8 mouse cellular contexts compared by ENCODE assay signal in the genomic region with DNA sequence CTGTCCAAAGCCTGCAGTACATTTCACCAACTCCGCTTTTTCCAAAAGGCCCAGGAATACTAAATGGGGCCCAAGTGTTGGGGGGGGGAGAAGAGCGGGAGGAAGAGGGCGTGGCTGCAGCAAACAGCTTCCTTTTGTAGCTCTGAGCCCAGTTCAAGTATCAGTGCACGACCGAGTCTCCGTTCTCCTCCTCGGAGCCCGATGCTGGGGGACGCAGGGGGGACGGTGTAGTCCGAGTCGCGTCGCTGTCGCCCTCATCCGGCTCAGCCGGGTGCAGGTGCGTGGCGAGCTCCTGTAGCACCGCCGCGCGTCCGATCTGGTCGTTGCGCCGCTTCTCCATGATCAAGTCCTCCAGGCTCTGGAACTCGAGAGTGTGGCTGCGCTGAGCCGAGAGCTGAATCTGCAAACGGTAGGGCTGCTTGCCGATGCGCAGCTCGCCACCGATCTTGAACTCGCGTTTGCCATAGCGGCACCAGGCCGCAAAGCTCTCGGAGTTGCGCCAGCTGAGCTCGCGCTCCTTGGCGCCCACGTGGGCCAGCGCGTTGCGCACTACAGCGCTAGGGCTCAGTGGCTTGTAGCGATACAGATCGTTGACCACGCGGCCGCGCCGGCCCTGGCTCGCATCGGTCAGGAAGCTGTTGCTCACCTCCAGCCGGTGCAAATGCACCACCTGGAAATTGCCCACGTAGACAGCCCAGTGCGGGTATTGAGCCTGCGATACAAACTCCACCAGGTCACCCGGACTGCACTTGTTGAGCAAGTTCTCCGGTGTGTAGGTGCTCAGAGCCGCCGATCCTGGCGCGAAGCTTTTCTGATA. TPM values are rescaled to one million over a fixed set of nuclear protein-coding genes. Genes with fewer than 3 reads are reported as not detected.
A peak's percentile ranks its signal among the peaks of the same experiment; 100 is the strongest.
DNase-seq lines count a peak whose midpoint lies in the region; ATAC-seq and TF ChIP-seq lines count a peak whose summit lies in the region.

No protein-coding gene starts in this region.

- H3K9me3 ChIP-seq in G1E (replicated peaks), result peaks cover 28% of the 10 kb centered on the region
- no peaks in the 10 kb centered on the region for H3K9me3 ChIP-seq in hindbrain, embryonic 13.5 days

- H3K4me1 ChIP-seq in G1E (ENCODE audit: insufficient read depth, low read depth, low read length), result no peaks in the 10 kb centered on the region
- peaks cover 26% of the 10 kb centered on the region for H3K4me1 ChIP-seq in hindbrain, embryonic 13.5 days (replicated peaks)

- WGBS in hindbrain, embryonic 13.5 days, result 3% methylated on average over 68 of the region's 68 CpGs

- TF ChIP-seq CTCF in G1E (IDR thresholded peaks at IDR 0.05; ENCODE audit: low read depth, low read length), result no peak

- no peak for DNase-seq in G1E (ENCODE audit: low spot score)
- peak; percentile 87 to 89 for DNase-seq in cerebellum, postnatal 10 days
- peak; percentile 59 to 67 for DNase-seq in frontal cortex, postnatal 25 days (ENCODE audit: low spot score in 2 of 2)
- DNase-seq in layer of hippocampus, postnatal 36 days, result peak; percentile 77 to 82
- DNase-seq in lung, postnatal 14 days, result peak; percentile 70
- DNase-seq in ovary, postnatal 14 days (ENCODE audit: low spot score), result peak; percentile 56
- DNase-seq in thymus, postnatal 14 days, result peak; percentile 77

- peak overlapping the region; percentile 100 for H3K4me2 ChIP-seq in hindbrain, embryonic 13.5 days

- peak overlapping the region; percentile 65 for H3K27ac ChIP-seq in hindbrain, embryonic 13.5 days

- H3K4me3 ChIP-seq in G1E (ENCODE audit: low read depth, low read length), result peak overlapping the region; percentile 9; the same call in 1 of the 2 replicates
- peak overlapping the region; percentile 71 for H3K4me3 ChIP-seq in hindbrain, embryonic 13.5 days

- no peak for ATAC-seq in G1E (ENCODE audit: extremely low read depth, insufficient number of reproducible peaks, low FRiP score, poor library complexity, severe bottlenecking)
- peak; percentile 81 for ATAC-seq in hindbrain, embryonic 13.5 days (ENCODE audit: low FRiP score)

- H3K36me3 ChIP-seq in G1E (replicated peaks), result no peaks in the 10 kb centered on the region
- H3K36me3 ChIP-seq in hindbrain, embryonic 13.5 days, result no peaks in the 10 kb centered on the region

- peak overlapping the region; percentile 81 for H3K9ac ChIP-seq in hindbrain, embryonic 13.5 days

- H3K27me3 ChIP-seq in G1E (ENCODE audit: insufficient read depth, low read length), result peaks cover 11% of the 10 kb centered on the region; the same call in 1 of the 2 replicates
- H3K27me3 ChIP-seq in hindbrain, embryonic 13.5 days, result peaks cover 6% of the 10 kb centered on the region; the same call in 1 of the 2 replicates

RNA-seq across cellular contexts. Expression of a gene that starts 30.6 kb away (rescaled TPM):
- total RNA-seq in G1E (2014; fragmentation: Nextera tagmentation) (not detected in 2 replicates), G1E (2017) (0.11 and 0.35 TPM in 2 replicates)
- not detected in 2 replicates for polyA plus RNA-seq in G1E (2012)
- polyA plus RNA-seq in hindbrain, embryonic 13.5 days (2015; fragmentation: Nextera tagmentation; extraction: Ambion mirVana), result 8.9 and 15.4 TPM in 2 replicates
- 10 to 100 TPM; 13.8 to 15.1 TPM for total RNA-seq in layer of hippocampus, postnatal 36 days (2021)

Comparison
In these comparisons a context has a peak if more than half of its experiments do, and no peak if none do; other contexts are left out.
1. RNA of a gene that starts 30.6 kb away (total RNA-seq): 13.8 to 15.1 TPM in layer of hippocampus, postnatal 36 days; 0.11 to 0.35 TPM in G1E; every median in the first group is over 10 times any median in the second.